17 mouse cellular contexts compared by ENCODE assay signal in genomic region chr3:112733205-112733604, GRCm38 (mm10).
DNase-seq lines count a peak whose midpoint lies in the region; ATAC-seq and TF ChIP-seq lines count a peak whose summit lies in the region.
"Had no signal": no experiment of that assay in that cellular context is flagged by ENCODE, and none has a peak within 500 bp of the region (broad histone marks: within the 10 kb centered on the region; RNA-seq: fewer than 3 reads in every experiment).

No protein-coding gene starts in this region.

- 73% methylated on average over 5 of the region's 5 CpGs for WGBS in hindbrain, postnatal 0 days
- WGBS in hindbrain, embryonic 12.5 days = 71% methylated on average over 5 of the region's 5 CpGs
- WGBS in midbrain, embryonic 16.5 days = 58% methylated on average over 5 of the region's 5 CpGs
- WGBS in lung, adult 2 months = 62% methylated on average over 5 of the region's 5 CpGs

- H3K4me2 ChIP-seq in hindbrain, postnatal 0 days (ENCODE audit: low read depth, low read length) = no peak overlapping the region
- H3K4me2 ChIP-seq in hindbrain, embryonic 12.5 days (replicated peaks) = no peak overlapping the region
- H3K4me2 ChIP-seq in midbrain, embryonic 16.5 days (ENCODE audit: low read length) = no peak overlapping the region
- H3K4me2 ChIP-seq: embryonic facial prominence, embryonic 13.5 days; forebrain, embryonic 12.5 days; heart, embryonic 12.5 days; hindbrain, embryonic 13.5 days had no signal

- no peak overlapping the region for H3K9ac ChIP-seq in hindbrain, postnatal 0 days (replicated peaks; ENCODE audit: low read length)
- no peak overlapping the region for H3K9ac ChIP-seq in hindbrain, embryonic 12.5 days
- no peak overlapping the region for H3K9ac ChIP-seq in midbrain, embryonic 16.5 days (ENCODE audit: low read depth, low read length)
- H3K9ac ChIP-seq: embryonic facial prominence, embryonic 13.5 days; forebrain, embryonic 12.5 days; heart, embryonic 12.5 days; hindbrain, embryonic 13.5 days had no signal

- H3K27ac ChIP-seq in hindbrain, postnatal 0 days = no peak overlapping the region
- H3K27ac ChIP-seq in hindbrain, embryonic 12.5 days = no peak overlapping the region
- H3K27ac ChIP-seq in midbrain, embryonic 16.5 days (ENCODE audit: low read length) = no peak overlapping the region
- H3K27ac ChIP-seq: embryonic facial prominence, embryonic 13.5 days; forebrain, embryonic 12.5 days; gastrocnemius, adult 2 months; hindbrain, embryonic 13.5 days had no signal

- no peaks in the 10 kb centered on the region for H3K4me1 ChIP-seq in hindbrain, postnatal 0 days (ENCODE audit: insufficient read depth, low read length)
- no peaks in the 10 kb centered on the region for H3K4me1 ChIP-seq in hindbrain, embryonic 12.5 days
- H3K4me1 ChIP-seq in midbrain, embryonic 16.5 days (ENCODE audit: control insufficient read depth, insufficient read depth, low read length) = no peaks in the 10 kb centered on the region
- no peaks in the 10 kb centered on the region for H3K4me1 ChIP-seq in lung, adult 2 months (ENCODE audit: control insufficient read depth, insufficient read depth, low read length)
- H3K4me1 ChIP-seq: embryonic facial prominence, embryonic 13.5 days; forebrain, embryonic 12.5 days; heart, embryonic 12.5 days; hindbrain, embryonic 13.5 days had no signal

- peak; percentile 30 for TF ChIP-seq CTCF in hindbrain, postnatal 0 days (IDR thresholded peaks at IDR 0.05; ENCODE audit: low read depth)
- no peak for TF ChIP-seq CTCF in lung, adult 2 months (IDR thresholded peaks at IDR 0.05; ENCODE audit: insufficient read depth, low read length)

- no peaks in the 10 kb centered on the region for H3K27me3 ChIP-seq in hindbrain, postnatal 0 days (ENCODE audit: insufficient read depth, low read length)
- no peaks in the 10 kb centered on the region for H3K27me3 ChIP-seq in hindbrain, embryonic 12.5 days
- no peaks in the 10 kb centered on the region for H3K27me3 ChIP-seq in midbrain, embryonic 16.5 days (ENCODE audit: control insufficient read depth, insufficient read depth, low read depth, low read length)
- H3K27me3 ChIP-seq: embryonic facial prominence, embryonic 13.5 days; forebrain, embryonic 12.5 days; heart, embryonic 12.5 days; hindbrain, embryonic 13.5 days had no signal

- H3K9me3 ChIP-seq in hindbrain, postnatal 0 days (ENCODE audit: low read length) = no peaks in the 10 kb centered on the region
- no peaks in the 10 kb centered on the region for H3K9me3 ChIP-seq in hindbrain, embryonic 12.5 days (replicated peaks)
- no peaks in the 10 kb centered on the region for H3K9me3 ChIP-seq in midbrain, embryonic 16.5 days (replicated peaks; ENCODE audit: control insufficient read depth, low read length, poor library complexity, severe bottlenecking)
- H3K9me3 ChIP-seq: embryonic facial prominence, embryonic 13.5 days; forebrain, embryonic 12.5 days; heart, embryonic 12.5 days; hindbrain, embryonic 13.5 days had no signal

- no peak for ATAC-seq in hindbrain, postnatal 0 days
- no peak for ATAC-seq in hindbrain, embryonic 12.5 days (ENCODE audit: low FRiP score)
- peak; percentile 72; the same call in 1 of the 2 replicates for ATAC-seq in midbrain, embryonic 16.5 days

- peak; percentile 2 for DNase-seq in hindbrain, postnatal 0 days (ENCODE audit: low spot score)
- DNase-seq in A20 (ENCODE audit: low read depth, low spot score) = peak; percentile 77
- DNase-seq in brain, adult 2 months (ENCODE audit: low read depth, low spot score) = peak; percentile 2
- no peak for DNase-seq in yolk sac, embryonic 10.5 days (ENCODE audit: low spot score)
- DNase-seq in lung, adult 2 months = no peak
- DNase-seq: adrenal gland, adult 8-10 months; cerebellum, adult 18-20 months; cerebellum, adult 9-11 months; cerebellum, postnatal 36 days; gastrocnemius, adult 2 months; gastrocnemius, postnatal 25 days had no signal

- no peak for TF ChIP-seq POLR2A in lung, adult 2 months (IDR thresholded peaks at IDR 0.05; ENCODE audit: borderline replicate concordance, extremely low read depth, low read depth, low read length)

- no peaks in the 10 kb centered on the region for H3K36me3 ChIP-seq in hindbrain, postnatal 0 days (ENCODE audit: insufficient read depth, low read length)
- H3K36me3 ChIP-seq in hindbrain, embryonic 12.5 days = no peaks in the 10 kb centered on the region
- no peaks in the 10 kb centered on the region for H3K36me3 ChIP-seq in midbrain, embryonic 16.5 days (ENCODE audit: control insufficient read depth, insufficient read depth, low read length)
- H3K36me3 ChIP-seq: embryonic facial prominence, embryonic 13.5 days; forebrain, embryonic 12.5 days; heart, embryonic 12.5 days; hindbrain, embryonic 13.5 days had no signal

- no peak overlapping the region for H3K4me3 ChIP-seq in hindbrain, postnatal 0 days (ENCODE audit: low read length)
- H3K4me3 ChIP-seq in hindbrain, embryonic 12.5 days = no peak overlapping the region
- H3K4me3 ChIP-seq in midbrain, embryonic 16.5 days (ENCODE audit: low read depth, low read length) = no peak overlapping the region
- no peak overlapping the region for H3K4me3 ChIP-seq in lung, adult 2 months (replicated peaks; ENCODE audit: extremely low read depth, low read depth, low read length)
- H3K4me3 ChIP-seq: embryonic facial prominence, embryonic 13.5 days; forebrain, embryonic 12.5 days; gastrocnemius, adult 2 months; heart, embryonic 12.5 days; hindbrain, embryonic 13.5 days had no signal

Comparison
In these comparisons a context has a peak if more than half of its experiments do, and no peak if none do; other contexts are left out.
1. DNase-seq: peak in hindbrain, postnatal 0 days (single experiment), A20 (single experiment) and brain, adult 2 months (single experiment); none in yolk sac, embryonic 10.5 days (single experiment) and lung, adult 2 months (single experiment).